Mouse (Mus musculus): ENCODE measurements around the gene Fam114a1. TPM values are rescaled to one million over a fixed set of nuclear protein-coding genes. Genes with fewer than 3 reads are reported as not detected.

The Fam114a1 gene
- polyA plus RNA-seq, 1 experiment from 2014 or later: 6.6 TPM

- H3K9me3 ChIP-seq (replicated peaks; ENCODE audit: control insufficient read depth, low read length, poor library complexity, severe bottlenecking): no peaks in the 10 kb centered on the region
- H3K9ac ChIP-seq (ENCODE audit: low read depth, low read length): no peak overlapping the region
- no peaks in the 10 kb centered on the region for H3K36me3 ChIP-seq (ENCODE audit: control insufficient read depth, insufficient read depth, low read length)
- no peak overlapping the region for H3K4me2 ChIP-seq (ENCODE audit: low read length)
- no peak for ATAC-seq
- WGBS: 98% methylated on average over 2 of the region's 2 CpGs
- H3K27me3 ChIP-seq (ENCODE audit: control insufficient read depth, insufficient read depth, low read depth, low read length): no peaks in the 10 kb centered on the region
- H3K27ac ChIP-seq (ENCODE audit: low read length): no peak overlapping the region
- peaks cover 4% of the 10 kb centered on the region; the same call in 1 of the 2 replicates for H3K4me1 ChIP-seq (ENCODE audit: control insufficient read depth, insufficient read depth, low read length)
- no peak overlapping the region for H3K4me3 ChIP-seq (ENCODE audit: low read depth, low read length)
Measured at GRCm38 (mm10) chr5:64995408-64995807, 25.5 kb downstream of the Fam114a1 start.

DNA sequence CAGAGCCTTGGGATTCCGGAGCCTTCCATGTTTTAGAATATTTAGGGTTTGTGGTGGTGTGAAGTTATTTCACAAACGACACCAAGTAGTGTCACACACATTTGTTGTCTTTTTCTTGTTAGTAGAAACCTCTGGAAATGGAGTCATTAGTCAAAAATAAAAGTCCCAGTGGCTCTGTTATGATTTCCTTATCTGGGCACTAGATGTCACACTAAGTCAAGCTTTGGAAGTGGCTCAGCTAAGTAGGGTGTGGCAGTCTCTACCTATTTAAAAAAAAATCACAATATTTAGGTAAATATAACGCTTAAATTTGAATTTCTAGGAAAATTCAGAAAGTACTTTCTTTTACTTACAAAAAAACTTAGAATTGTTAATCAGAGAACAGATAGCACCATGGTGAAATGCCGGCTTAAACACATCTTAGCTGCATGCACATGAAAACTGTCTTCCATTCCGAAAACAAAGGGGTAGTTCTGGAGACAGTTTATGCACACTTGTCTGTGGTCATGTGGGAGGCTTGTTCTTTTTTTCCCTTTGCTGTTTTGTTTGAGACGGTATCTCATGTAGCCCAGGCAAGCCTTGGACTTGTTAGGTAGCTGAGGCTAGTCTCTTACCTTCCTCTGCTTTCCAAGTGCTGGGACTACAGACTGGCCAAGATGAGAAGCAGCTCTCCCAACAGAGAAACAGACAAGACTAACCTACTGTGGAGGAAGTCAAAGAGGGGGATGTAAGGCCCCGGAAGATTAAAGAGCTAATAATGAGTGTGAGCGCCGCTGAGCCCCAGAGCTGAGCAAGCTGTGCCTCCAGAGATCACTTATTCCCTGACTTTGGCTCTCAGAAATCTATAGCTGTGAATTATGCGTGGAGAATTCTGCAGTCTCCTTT lies 33.3 kb downstream of the Fam114a1 start:
- Histone ChIP-seq H3K9me3 (replicated peaks; ENCODE audit: control insufficient read depth, low read length, poor library complexity, severe bottlenecking) (no peaks in the 10 kb centered on the region), H3K27me3 (ENCODE audit: control insufficient read depth, insufficient read depth, low read depth, low read length) (no peaks in the 10 kb centered on the region), H3K4me2 (ENCODE audit: low read length) (no peak overlapping the region), H3K4me3 (ENCODE audit: low read depth, low read length) (no peak overlapping the region), H3K9ac (ENCODE audit: low read depth, low read length) (0 out of 2 replicates have a peak overlapping the region, but pooled peaks have one; percentile 21), H3K27ac (ENCODE audit: low read length) (peak overlapping the region; percentile 78), H3K4me1 (ENCODE audit: control insufficient read depth, insufficient read depth, low read length) (peaks cover 8% of the 10 kb centered on the region; the same call in 1 of the 2 replicates), H3K36me3 (ENCODE audit: control insufficient read depth, insufficient read depth, low read length) (no peaks in the 10 kb centered on the region)
- ATAC-seq: 0 out of 2 replicates have a peak, but pooled peaks have one; percentile 59
- 47% methylated on average over 10 of the region's 10 CpGs for WGBS

DNA sequence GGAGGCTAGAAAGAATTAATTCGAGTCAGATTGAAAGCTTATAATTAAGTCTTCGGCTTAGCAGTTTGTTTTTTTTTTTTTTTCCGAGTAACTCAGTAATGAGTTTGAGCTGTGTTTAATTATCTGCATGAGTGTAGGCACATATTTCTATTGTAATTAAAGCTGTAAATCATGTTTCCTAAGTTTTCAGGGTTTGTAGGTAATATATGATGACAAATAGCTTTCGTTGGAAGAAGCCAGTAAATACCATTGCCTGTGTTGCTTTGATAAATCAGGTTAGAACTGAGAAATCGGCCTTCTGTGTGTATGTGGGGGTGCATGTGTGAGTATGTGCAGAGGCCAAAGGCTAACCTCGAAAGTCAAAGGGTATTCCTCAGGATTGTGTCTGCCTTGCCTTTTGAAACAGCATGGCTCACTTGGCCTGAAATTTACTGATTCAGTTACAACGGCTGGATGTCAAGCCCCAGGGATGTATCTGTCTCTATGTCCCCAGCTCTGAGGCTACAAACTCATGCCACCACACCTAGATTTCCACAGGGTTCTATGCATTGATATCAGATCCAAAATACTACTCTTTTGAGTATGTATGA lies 34.2 kb downstream of the Fam114a1 start:
- H3K9me3 ChIP-seq (replicated peaks; ENCODE audit: control insufficient read depth, low read length, poor library complexity, severe bottlenecking): no peaks in the 10 kb centered on the region
- H3K27ac ChIP-seq (ENCODE audit: low read length): 0 out of 2 replicates have a peak overlapping the region, but pooled peaks have one; percentile 49
- 54% methylated on average over 7 of the region's 7 CpGs for WGBS

GRCm38 (mm10) chr5:65005251-65005650 lies 35.4 kb downstream of the Fam114a1 start:
- H3K4me1 ChIP-seq (ENCODE audit: control insufficient read depth, insufficient read depth, low read length): peaks cover 8% of the 10 kb centered on the region; the same call in 1 of the 2 replicates
- no peak overlapping the region for H3K4me2 ChIP-seq (ENCODE audit: low read length)
- no peaks in the 10 kb centered on the region for H3K9me3 ChIP-seq (replicated peaks; ENCODE audit: control insufficient read depth, low read length, poor library complexity, severe bottlenecking)
- no peaks in the 10 kb centered on the region for H3K36me3 ChIP-seq (ENCODE audit: control insufficient read depth, insufficient read depth, low read length)
- no peak overlapping the region for H3K27ac ChIP-seq (ENCODE audit: low read length)
- H3K4me3 ChIP-seq (ENCODE audit: low read depth, low read length): no peak overlapping the region
- 92% methylated on average over 4 of the region's 4 CpGs for WGBS
- H3K27me3 ChIP-seq (ENCODE audit: control insufficient read depth, insufficient read depth, low read depth, low read length): no peaks in the 10 kb centered on the region
- H3K9ac ChIP-seq (ENCODE audit: low read depth, low read length): no peak overlapping the region
- ATAC-seq: no peak

More for the DNA sequence above, 34.2 kb downstream of the Fam114a1 start:
- no peaks in the 10 kb centered on the region for H3K27me3 ChIP-seq (ENCODE audit: control insufficient read depth, insufficient read depth, low read depth, low read length)
- no peak for ATAC-seq
- peaks cover 8% of the 10 kb centered on the region; the same call in 1 of the 2 replicates for H3K4me1 ChIP-seq (ENCODE audit: control insufficient read depth, insufficient read depth, low read length)
- H3K9ac ChIP-seq (ENCODE audit: low read depth, low read length): no peak overlapping the region
- H3K4me3 ChIP-seq (ENCODE audit: low read depth, low read length): no peak overlapping the region
- no peak overlapping the region for H3K4me2 ChIP-seq (ENCODE audit: low read length)
- H3K36me3 ChIP-seq (ENCODE audit: control insufficient read depth, insufficient read depth, low read length): no peaks in the 10 kb centered on the region

DNA sequence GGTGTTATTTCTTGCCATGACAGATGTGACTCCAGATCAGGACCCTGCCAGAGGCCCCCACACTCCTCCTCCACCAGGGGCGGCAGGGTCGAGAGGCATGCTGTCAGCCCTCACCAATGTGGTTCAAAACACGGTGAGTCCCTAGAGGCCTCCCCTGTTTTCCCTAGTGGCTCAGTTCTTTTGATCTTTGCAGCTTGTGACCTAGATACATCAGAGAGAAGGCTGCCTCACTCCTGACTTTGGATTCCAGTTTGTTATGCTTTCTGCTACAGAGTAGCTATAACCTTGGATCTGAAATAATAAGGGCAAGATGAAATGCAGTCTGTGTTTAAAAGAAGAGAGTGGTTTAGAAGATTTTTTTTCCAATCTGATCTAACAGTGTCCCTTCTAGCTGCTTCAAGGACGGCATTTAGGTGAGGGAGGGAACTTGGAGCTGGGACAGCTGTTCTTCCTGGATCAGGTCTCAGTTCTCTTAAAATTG lies 36.2 kb downstream of the Fam114a1 start:
- no peak overlapping the region for H3K9ac ChIP-seq (ENCODE audit: low read depth, low read length)
- no peaks in the 10 kb centered on the region for H3K27me3 ChIP-seq (ENCODE audit: control insufficient read depth, insufficient read depth, low read depth, low read length)
- H3K4me1 ChIP-seq (ENCODE audit: control insufficient read depth, insufficient read depth, low read length): peaks cover 8% of the 10 kb centered on the region; the same call in 1 of the 2 replicates
- H3K9me3 ChIP-seq (replicated peaks; ENCODE audit: control insufficient read depth, low read length, poor library complexity, severe bottlenecking): no peaks in the 10 kb centered on the region
- H3K4me2 ChIP-seq (ENCODE audit: low read length): no peak overlapping the region
- WGBS: 29% methylated on average over 4 of the region's 4 CpGs
- ATAC-seq: peak; percentile 49; the same call in 1 of the 2 replicates
- no peak overlapping the region for H3K4me3 ChIP-seq (ENCODE audit: low read depth, low read length)
- no peaks in the 10 kb centered on the region for H3K36me3 ChIP-seq (ENCODE audit: control insufficient read depth, insufficient read depth, low read length)
- peak overlapping the region; percentile 63; the same call in 1 of the 2 replicates for H3K27ac ChIP-seq (ENCODE audit: low read length)

DNA sequence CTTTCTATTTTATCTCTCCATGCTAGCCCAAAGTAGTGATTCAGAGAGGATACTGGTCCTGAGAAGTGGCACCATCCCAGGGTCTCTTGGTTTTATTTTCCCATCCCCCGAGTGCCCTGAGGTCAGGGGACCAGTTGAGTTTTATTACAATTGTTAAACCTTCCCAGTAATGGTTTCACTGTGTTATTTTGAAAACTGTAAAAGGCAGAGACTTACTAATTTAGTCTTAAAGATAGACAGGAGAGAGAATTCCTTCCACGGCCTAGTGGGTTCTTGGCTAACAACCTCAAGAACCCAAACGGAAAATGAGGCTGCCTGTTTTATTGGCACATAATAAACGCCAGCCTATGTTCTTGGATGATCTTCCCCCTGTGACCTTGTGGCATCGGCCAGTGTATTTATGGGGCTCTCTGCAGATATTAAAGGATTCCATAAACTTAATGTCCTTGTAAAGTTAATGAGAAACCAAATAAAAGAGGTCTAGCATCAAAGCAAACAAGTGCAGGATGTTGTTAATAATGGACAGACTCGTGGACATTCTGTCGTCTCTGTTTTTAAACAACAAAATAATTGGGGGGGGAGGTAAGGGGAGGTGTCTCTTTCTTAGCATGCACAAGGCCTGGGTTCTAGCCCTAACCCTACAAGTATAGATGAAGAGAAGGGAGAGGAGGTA lies 42.2 kb downstream of the Fam114a1 start:
- Histone ChIP-seq H3K27me3 (ENCODE audit: control insufficient read depth, insufficient read depth, low read depth, low read length) (no peaks in the 10 kb centered on the region), H3K9ac (ENCODE audit: low read depth, low read length) (no peak overlapping the region), H3K27ac (ENCODE audit: low read length) (no peak overlapping the region), H3K36me3 (ENCODE audit: control insufficient read depth, insufficient read depth, low read length) (no peaks in the 10 kb centered on the region), H3K4me2 (ENCODE audit: low read length) (no peak overlapping the region), H3K9me3 (replicated peaks; ENCODE audit: control insufficient read depth, low read length, poor library complexity, severe bottlenecking) (no peaks in the 10 kb centered on the region), H3K4me1 (ENCODE audit: control insufficient read depth, insufficient read depth, low read length) (no peaks in the 10 kb centered on the region), H3K4me3 (ENCODE audit: low read depth, low read length) (no peak overlapping the region)
- WGBS: 87% methylated on average over 7 of the region's 7 CpGs
- ATAC-seq: no peak

GRCm38 (mm10) chr5:65015508-65015907 lies 45.6 kb downstream of the Fam114a1 start:
- Histone ChIP-seq H3K36me3 (ENCODE audit: control insufficient read depth, insufficient read depth, low read length) (no peaks in the 10 kb centered on the region), H3K9ac (ENCODE audit: low read depth, low read length) (no peak overlapping the region), H3K27me3 (ENCODE audit: control insufficient read depth, insufficient read depth, low read depth, low read length) (no peaks in the 10 kb centered on the region), H3K4me1 (ENCODE audit: control insufficient read depth, insufficient read depth, low read length) (peaks cover 4% of the 10 kb centered on the region; the same call in 1 of the 2 replicates), H3K9me3 (replicated peaks; ENCODE audit: control insufficient read depth, low read length, poor library complexity, severe bottlenecking) (no peaks in the 10 kb centered on the region), H3K27ac (ENCODE audit: low read length) (no peak overlapping the region), H3K4me3 (ENCODE audit: low read depth, low read length) (no peak overlapping the region), H3K4me2 (ENCODE audit: low read length) (no peak overlapping the region)
- WGBS: 85% methylated on average over 3 of the region's 3 CpGs
- ATAC-seq: no peak

DNA sequence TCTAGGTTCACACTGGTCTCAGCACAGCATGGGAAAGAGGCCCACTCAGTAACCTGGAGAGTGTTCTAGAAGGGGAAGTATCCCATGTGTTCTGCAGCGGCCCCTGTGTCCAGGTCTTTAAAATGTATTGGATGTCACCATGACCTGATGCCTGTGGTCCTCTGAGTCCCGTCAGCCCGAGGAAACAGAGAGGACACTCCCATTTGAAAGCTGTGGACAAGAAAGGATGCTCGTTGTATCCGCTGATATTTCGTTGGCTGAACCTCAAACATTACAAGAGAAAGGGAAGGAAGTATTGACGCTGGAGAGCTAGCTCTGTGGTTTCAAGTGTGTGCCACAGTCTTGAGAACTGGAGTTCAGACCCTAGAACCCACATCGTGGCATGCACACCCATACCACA lies 49.2 kb downstream of the Fam114a1 start:
- Histone ChIP-seq H3K4me1 (ENCODE audit: control insufficient read depth, insufficient read depth, low read length) (peaks cover 4% of the 10 kb centered on the region; the same call in 1 of the 2 replicates), H3K27me3 (ENCODE audit: control insufficient read depth, insufficient read depth, low read depth, low read length) (no peaks in the 10 kb centered on the region), H3K9me3 (replicated peaks; ENCODE audit: control insufficient read depth, low read length, poor library complexity, severe bottlenecking) (no peaks in the 10 kb centered on the region), H3K4me3 (ENCODE audit: low read depth, low read length) (no peak overlapping the region), H3K4me2 (ENCODE audit: low read length) (no peak overlapping the region), H3K36me3 (ENCODE audit: control insufficient read depth, insufficient read depth, low read length) (no peaks in the 10 kb centered on the region), H3K27ac (ENCODE audit: low read length) (no peak overlapping the region), H3K9ac (ENCODE audit: low read depth, low read length) (no peak overlapping the region)
- WGBS: 85% methylated on average over 8 of the region's 8 CpGs
- no peak for ATAC-seq

Measured in midbrain, embryonic 16.5 days (tissue).